Mouse (Mus musculus) hindbrain, embryonic 16.5 days (tissue): Measurements from ENCODE around the gene Tas1r3. TPM values are rescaled to one million over a fixed set of nuclear protein-coding genes. Genes with fewer than 3 reads are reported as not detected.

Source experiments
- microRNA-seq: library from miRNA; unstranded; fragments of <30 nt; microRNA quantifications from one replicate; pipeline ENCODE4, GENCODE M21; 2017
- polyA plus RNA-seq: library from polyadenylated mRNA; unstranded; fragments of >200 nt; fragmentation: Nextera tagmentation; extraction: Ambion mirVana; gene quantifications from 2 replicates; pipeline ENCODE4 v1.2.1, GENCODE M21; 2015

Gene Tas1r3
- polyA plus RNA-seq, 1 experiment from 2014 or later, result 0.29 TPM

Small RNAs within 50 kb of the gene (microRNA-seq; reads per million reads assigned to microRNA genes)
- gene Gm22991, result not detected

Other genes starting within 250 kb of the Tas1r3 start
- gene Cdk11b, start 238.5 kb downstream of the Tas1r3 start, polyA plus RNA-seq, result 50.0 and 54.9 TPM in 2 replicates
- gene Gm10563, start 218.0 kb downstream of the Tas1r3 start, polyA plus RNA-seq, result not detected in 2 replicates
- 2.9 and 5.3 TPM in 2 replicates for gene Mmp23, start 210.0 kb downstream of the Tas1r3 start, polyA plus RNA-seq
- gene Mib2, start 194.2 kb downstream of the Tas1r3 start, polyA plus RNA-seq, result 54.4 and 55.7 TPM in 2 replicates
- gene Fndc10, start 169.0 kb downstream of the Tas1r3 start, polyA plus RNA-seq, result 14.2 and 15.5 TPM in 2 replicates
- gene Ssu72, start 158.6 kb downstream of the Tas1r3 start, polyA plus RNA-seq, result 166 and 178 TPM in 2 replicates
- 17.4 and 22.2 TPM in 2 replicates for gene Tmem240, start 128.6 kb downstream of the Tas1r3 start, polyA plus RNA-seq
- 93.9 and 100 TPM in 2 replicates for gene Atad3a, start 102.3 kb downstream of the Tas1r3 start, polyA plus RNA-seq
- gene Vwa1, start 88.7 kb downstream of the Tas1r3 start, polyA plus RNA-seq, result 38.0 and 39.0 TPM in 2 replicates
- 0.89 and 1.3 TPM in 2 replicates for gene Tmem88b, start 77.5 kb downstream of the Tas1r3 start, polyA plus RNA-seq
- gene Ankrd65, start 72.9 kb downstream of the Tas1r3 start, polyA plus RNA-seq, result not detected in 2 replicates
- gene Mrpl20, start 60.5 kb downstream of the Tas1r3 start, polyA plus RNA-seq, result 251 and 267 TPM in 2 replicates
- 118 and 132 TPM in 2 replicates for gene Ccnl2, start 50.9 kb downstream of the Tas1r3 start, polyA plus RNA-seq
- gene Aurkaip1, start 32.1 kb downstream of the Tas1r3 start, polyA plus RNA-seq, result 133 and 143 TPM in 2 replicates
- 35.7 and 36.5 TPM in 2 replicates for gene Mxra8, start 23.7 kb downstream of the Tas1r3 start, polyA plus RNA-seq
- 10.2 and 10.7 TPM in 2 replicates for gene Dvl1, start 16.0 kb downstream of the Tas1r3 start, polyA plus RNA-seq
- 30.2 and 31.7 TPM in 2 replicates for gene Cptp, start 6.1 kb upstream of the Tas1r3 start, polyA plus RNA-seq
- 67.2 and 74.7 TPM in 2 replicates for gene Ints11, start 6.2 kb upstream of the Tas1r3 start, polyA plus RNA-seq
- gene Pusl1, start 28.4 kb upstream of the Tas1r3 start, polyA plus RNA-seq, result 66.6 and 66.7 TPM in 2 replicates
- gene Acap3, start 28.5 kb upstream of the Tas1r3 start, polyA plus RNA-seq, result 62.3 and 74.5 TPM in 2 replicates
- gene Ube2j2, start 80.5 kb upstream of the Tas1r3 start, polyA plus RNA-seq, result 97.6 and 98.8 TPM in 2 replicates
- 13.9 and 16.4 TPM in 2 replicates for gene C1qtnf12, start 99.0 kb upstream of the Tas1r3 start, polyA plus RNA-seq
- 35.5 and 35.7 TPM in 2 replicates for gene B3galt6, start 129.3 kb upstream of the Tas1r3 start, polyA plus RNA-seq
- 120 and 124 TPM in 2 replicates for gene Sdf4, start 129.5 kb upstream of the Tas1r3 start, polyA plus RNA-seq
- 0.64 TPM in 1 of 2 replicates, not detected in the other for gene Tnfrsf4, start 150.5 kb upstream of the Tas1r3 start, polyA plus RNA-seq
- gene Tnfrsf18, start 162.8 kb upstream of the Tas1r3 start, polyA plus RNA-seq, result 1.7 and 1.8 TPM in 2 replicates
- not detected in 2 replicates for gene Ttll10, start 196.1 kb upstream of the Tas1r3 start, polyA plus RNA-seq
- 28.0 and 31.3 TPM in 2 replicates for gene 9430015G10Rik, start 246.6 kb upstream of the Tas1r3 start, polyA plus RNA-seq